Mouse (Mus musculus): ENCODE results near the gene Srxn1.

DNA sequence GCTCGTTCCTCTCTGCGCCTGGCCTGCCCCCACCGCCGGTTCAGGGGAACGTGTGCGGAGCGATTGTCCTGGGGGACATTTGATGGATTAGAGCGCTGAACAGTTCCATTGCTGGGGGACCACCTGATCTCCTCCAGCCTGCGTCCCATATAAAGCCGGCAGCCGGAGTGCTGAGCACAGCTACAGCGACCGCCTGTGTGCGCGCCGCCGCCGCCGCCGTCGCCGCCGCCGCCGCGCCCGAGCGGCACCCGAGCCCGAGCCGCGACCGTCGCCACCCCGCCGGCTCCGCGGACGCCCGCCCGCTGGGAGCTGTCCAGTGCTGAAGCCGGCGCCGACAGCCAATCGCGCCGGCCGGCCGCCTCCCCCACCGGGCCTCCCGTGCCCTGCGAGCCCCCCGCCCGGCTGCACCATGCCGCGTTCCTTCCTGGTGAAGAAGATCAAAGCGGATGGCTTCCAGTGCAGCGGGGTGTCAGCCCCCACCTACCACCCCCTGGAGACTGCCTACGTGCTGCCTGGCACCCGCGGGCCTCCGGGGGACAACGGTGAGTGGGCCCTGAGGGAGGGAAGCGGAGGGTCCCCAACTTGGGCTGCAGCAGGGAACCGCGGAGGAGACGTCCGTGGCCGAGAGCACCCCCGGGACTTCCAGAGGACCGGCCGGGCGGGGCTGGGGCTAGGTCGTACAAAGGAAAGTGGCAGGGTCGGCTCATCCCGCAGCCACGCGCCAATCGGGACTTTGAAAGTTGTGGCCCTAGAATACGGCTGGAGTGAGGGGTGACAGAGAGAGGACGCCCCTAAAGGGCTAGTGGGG is 23.5 kb upstream of the Srxn1 start:
- TF ChIP-seq CTCF (IDR thresholded peaks at IDR 0.05; ENCODE audit: borderline replicate concordance, extremely low read depth, insufficient read depth, insufficient read length): no peak
- TF ChIP-seq POLR2A (IDR thresholded peaks at IDR 0.05; ENCODE audit: borderline replicate concordance, extremely low read depth, insufficient read depth, insufficient read length, poor library complexity, severe bottlenecking): no peak

Measured in brain, embryonic 14.5 days (tissue).